Mouse (Mus musculus) layer of hippocampus, adult 8-10 months (tissue): ENCODE measurements around the gene Tnr. TPM values are rescaled to one million over a fixed set of nuclear protein-coding genes. Genes with fewer than 3 reads are reported as not detected.

Experiments used
- DNase-seq, 2 experiments: peaks; one replicate each; pipeline ENCODE4 v3.0.0; 2022; ENCODE audit warnings: low spot score in 2 of 2
- total RNA-seq, 4 experiments: library from RNA; stranded (reverse); gene quantifications; 2 replicates each; pipeline ENCODE4 v1.2.4; 2022

The Tnr gene
- total RNA-seq: 100 to 1,000 TPM; 120 to 153 (median 134) TPM

GRCm38 (mm10) chr1:159523578-159523977, at the start of gene Tnr:
TSS of gene Tnr (plus strand) at chr1:159523769.
- peak; percentile 81 to 82 for DNase-seq

GRCm38 (mm10) chr1:159489853-159490435, 33.6 kb upstream of the Tnr start:
- DNase-seq: no peak

- no peak for DNase-seq
These were observed 31.0 kb upstream of the Tnr start for GRCm38 (mm10) chr1:159492536-159492935.

GRCm38 (mm10) chr1:159493720-159494499, 29.7 kb upstream of the Tnr start:
- no peak for DNase-seq

GRCm38 (mm10) chr1:159498236-159498635, 25.3 kb upstream of the Tnr start:
- DNase-seq: no peak

- no peak for DNase-seq
These were observed 23.6 kb upstream of the Tnr start for GRCm38 (mm10) chr1:159499806-159500460.

- DNase-seq: peak in 1 of 2 experiments; percentile 16
These were observed 21.7 kb upstream of the Tnr start for GRCm38 (mm10) chr1:159501911-159502310.

- DNase-seq: no peak
These were observed 12.9 kb upstream of the Tnr start for GRCm38 (mm10) chr1:159510667-159511066.

GRCm38 (mm10) chr1:159517647-159518046, 5.9 kb upstream of the Tnr start:
- peak; percentile 60 to 63 for DNase-seq

- DNase-seq: no peak
These were observed 4.4 kb upstream of the Tnr start for GRCm38 (mm10) chr1:159519206-159519605.

GRCm38 (mm10) chr1:159523069-159523468, 500 bp upstream of the Tnr start:
- DNase-seq: no peak

GRCm38 (mm10) chr1:159524051-159524549, 531 bp downstream of the Tnr start:
- DNase-seq: peak; percentile 45 to 57

- DNase-seq: no peak
These were observed 9.4 kb downstream of the Tnr start for GRCm38 (mm10) chr1:159532841-159533569.

GRCm38 (mm10) chr1:159535582-159535981, 12.0 kb downstream of the Tnr start:
- DNase-seq: no peak

- DNase-seq: no peak
These were observed 14.0 kb downstream of the Tnr start for GRCm38 (mm10) chr1:159537541-159537940.

GRCm38 (mm10) chr1:159538076-159538475, 14.5 kb downstream of the Tnr start:
- DNase-seq: no peak

GRCm38 (mm10) chr1:159545470-159546145, 22.0 kb downstream of the Tnr start:
- DNase-seq: no peak

- no peak for DNase-seq
These were observed 27.5 kb downstream of the Tnr start for GRCm38 (mm10) chr1:159551036-159551435.

GRCm38 (mm10) chr1:159551591-159552442, 28.2 kb downstream of the Tnr start:
- DNase-seq: no peak

- no peak for DNase-seq
These were observed 38.0 kb downstream of the Tnr start for GRCm38 (mm10) chr1:159561616-159562015.
